ENCODE assay signal across 20 mouse cellular contexts in genomic region chr11:12559663-12560062, GRCm38 (mm10).
DNase-seq lines count a peak whose midpoint lies in the region; ATAC-seq and TF ChIP-seq lines count a peak whose summit lies in the region.
"Had no signal": no experiment of that assay in that cellular context is flagged by ENCODE, and none has a peak within 500 bp of the region (broad histone marks: within the 10 kb centered on the region; RNA-seq: fewer than 3 reads in every experiment).

No protein-coding gene starts in this region.

- no peaks in the 10 kb centered on the region for H3K9me3 ChIP-seq in forebrain, embryonic 13.5 days (replicated peaks)
- H3K9me3 ChIP-seq in hindbrain, embryonic 14.5 days (ENCODE audit: control insufficient read depth, low read length) = no peaks in the 10 kb centered on the region
- no peaks in the 10 kb centered on the region for H3K9me3 ChIP-seq in midbrain, embryonic 16.5 days (replicated peaks; ENCODE audit: control insufficient read depth, low read length, poor library complexity, severe bottlenecking)
- H3K9me3 ChIP-seq: limb, embryonic 13.5 days; liver, embryonic 13.5 days; stomach, embryonic 15.5 days had no signal

- WGBS in kidney, adult 2 months = 32% methylated on average over 5 of the region's 5 CpGs
- 77% methylated on average over 5 of the region's 5 CpGs for WGBS in forebrain, embryonic 13.5 days
- 73% methylated on average over 5 of the region's 5 CpGs for WGBS in hindbrain, embryonic 14.5 days
- 70% methylated on average over 5 of the region's 5 CpGs for WGBS in midbrain, embryonic 16.5 days

- peak; percentile 22 for DNase-seq in kidney, adult 2 months
- DNase-seq in kidney, postnatal 36 days = no peak
- DNase-seq in hindbrain, embryonic 14.5 days (ENCODE audit: low spot score) = no peak
- no peak for DNase-seq in adrenal gland, adult 8-10 months
- DNase-seq in frontal cortex, adult 2 months (ENCODE audit: extremely low spot score in 1 of 2, low spot score in 1 of 2) = no peak
- no peak for DNase-seq in gastrocnemius, adult 8-10 months (ENCODE audit: low spot score in 2 of 2)
- DNase-seq: cerebellum, adult 11-12 months; gastrocnemius, postnatal 10 days; heart, adult 11 months; kidney, postnatal 4 days; liver, embryonic 13.5 days; right cerebral cortex, postnatal 25 days; thymus, adult 2 months had no signal

- no peaks in the 10 kb centered on the region for H3K4me1 ChIP-seq in kidney, adult 2 months (ENCODE audit: control insufficient read depth, insufficient read depth, low read length)
- no peaks in the 10 kb centered on the region for H3K4me1 ChIP-seq in forebrain, embryonic 13.5 days
- H3K4me1 ChIP-seq in hindbrain, embryonic 14.5 days (replicated peaks; ENCODE audit: control insufficient read depth, insufficient read depth, low read length) = no peaks in the 10 kb centered on the region
- peaks cover 3% of the 10 kb centered on the region; the same call in 1 of the 2 replicates for H3K4me1 ChIP-seq in midbrain, embryonic 16.5 days (ENCODE audit: control insufficient read depth, insufficient read depth, low read length)
- H3K4me1 ChIP-seq: heart, embryonic 12.5 days; limb, embryonic 13.5 days; liver, embryonic 13.5 days; stomach, embryonic 15.5 days had no signal

- TF ChIP-seq CTCF in kidney, adult 2 months (conservative IDR thresholded peaks at IDR 0.05; ENCODE audit: insufficient read depth, insufficient read length, low read depth, low read length) = no peak

- H3K36me3 ChIP-seq in kidney, adult 2 months (ENCODE audit: control insufficient read depth, insufficient read depth, low read length) = no peaks in the 10 kb centered on the region
- no peaks in the 10 kb centered on the region for H3K36me3 ChIP-seq in forebrain, embryonic 13.5 days (ENCODE audit: poor library complexity, severe bottlenecking)
- no peaks in the 10 kb centered on the region for H3K36me3 ChIP-seq in hindbrain, embryonic 14.5 days (replicated peaks; ENCODE audit: control insufficient read depth, insufficient read depth)
- H3K36me3 ChIP-seq in midbrain, embryonic 16.5 days (ENCODE audit: control insufficient read depth, insufficient read depth, low read length) = no peaks in the 10 kb centered on the region
- H3K36me3 ChIP-seq: heart, embryonic 12.5 days; limb, embryonic 13.5 days; liver, embryonic 13.5 days; stomach, embryonic 15.5 days had no signal

- TF ChIP-seq POLR2A in kidney, adult 2 months (IDR thresholded peaks at IDR 0.05; ENCODE audit: low read depth, low read length) = no peak

- ATAC-seq in forebrain, embryonic 13.5 days = peak; percentile 43
- ATAC-seq in hindbrain, embryonic 14.5 days (ENCODE audit: low FRiP score) = peak; percentile 52; the same call in 1 of the 2 replicates
- ATAC-seq in midbrain, embryonic 16.5 days = peak; percentile 50
- ATAC-seq: inflammation-experienced regulatory T-cells, adult 6 months had no signal

- no peak overlapping the region for H3K4me2 ChIP-seq in forebrain, embryonic 13.5 days
- H3K4me2 ChIP-seq in hindbrain, embryonic 14.5 days (replicated peaks) = no peak overlapping the region
- H3K4me2 ChIP-seq in midbrain, embryonic 16.5 days (ENCODE audit: low read length) = no peak overlapping the region
- H3K4me2 ChIP-seq: heart, embryonic 12.5 days; limb, embryonic 13.5 days; liver, embryonic 13.5 days; lung, embryonic 14.5 days; stomach, embryonic 15.5 days had no signal

- no peak overlapping the region for H3K27ac ChIP-seq in kidney, adult 2 months (ENCODE audit: insufficient read depth, low read depth, low read length)
- no peak overlapping the region for H3K27ac ChIP-seq in forebrain, embryonic 13.5 days
- no peak overlapping the region for H3K27ac ChIP-seq in hindbrain, embryonic 14.5 days
- no peak overlapping the region for H3K27ac ChIP-seq in midbrain, embryonic 16.5 days (ENCODE audit: low read length)
- H3K27ac ChIP-seq: limb, embryonic 13.5 days; liver, embryonic 13.5 days; stomach, embryonic 15.5 days had no signal

- H3K4me3 ChIP-seq in kidney, adult 2 months (ENCODE audit: insufficient read depth, low read depth, low read length) = no peak overlapping the region
- H3K4me3 ChIP-seq in forebrain, embryonic 13.5 days = no peak overlapping the region
- H3K4me3 ChIP-seq in hindbrain, embryonic 14.5 days (replicated peaks; ENCODE audit: low read length) = no peak overlapping the region
- no peak overlapping the region for H3K4me3 ChIP-seq in midbrain, embryonic 16.5 days (ENCODE audit: low read depth, low read length)
- H3K4me3 ChIP-seq: heart, embryonic 12.5 days; limb, embryonic 13.5 days; liver, embryonic 13.5 days; stomach, embryonic 15.5 days had no signal

- H3K9ac ChIP-seq in forebrain, embryonic 13.5 days = no peak overlapping the region
- H3K9ac ChIP-seq in hindbrain, embryonic 14.5 days = no peak overlapping the region
- no peak overlapping the region for H3K9ac ChIP-seq in midbrain, embryonic 16.5 days (ENCODE audit: low read depth, low read length)
- H3K9ac ChIP-seq: heart, embryonic 12.5 days; limb, embryonic 13.5 days; liver, embryonic 13.5 days; lung, embryonic 14.5 days; stomach, embryonic 15.5 days had no signal

- H3K27me3 ChIP-seq in kidney, adult 2 months (replicated peaks; ENCODE audit: control insufficient read depth, insufficient read depth, low read length) = no peaks in the 10 kb centered on the region
- no peaks in the 10 kb centered on the region for H3K27me3 ChIP-seq in forebrain, embryonic 13.5 days
- H3K27me3 ChIP-seq in hindbrain, embryonic 14.5 days (ENCODE audit: control insufficient read depth, insufficient read depth, low read length) = 0 out of 2 replicates have a peak, but pooled peaks cover 4% of the 10 kb centered on the region
- H3K27me3 ChIP-seq in midbrain, embryonic 16.5 days (ENCODE audit: control insufficient read depth, insufficient read depth, low read depth, low read length) = no peaks in the 10 kb centered on the region
- H3K27me3 ChIP-seq: heart, embryonic 12.5 days; limb, embryonic 13.5 days; liver, embryonic 13.5 days; stomach, embryonic 15.5 days had no signal
